Mouse (Mus musculus) neural tube, embryonic 13.5 days (tissue): ENCODE measurements at regions not wholly inside any gene's neighbourhood (a gene's known extent, or its start where the extent isn't known, plus 50 kb on each side); places are given as distances from the start of the nearest gene placed in this dataset.

Source experiments
- ATAC-seq: fragments of 200-750 bp; cut with Nextera tagmentation; 2 replicates; pipeline ENCODE4 v1.8.0; 2017; ENCODE audit warnings: low read depth, mild to moderate bottlenecking, moderate TSS enrichment, moderate library complexity
- H3K27ac ChIP-seq: fragments of 300-500 bp; sonication (generic); replicated peaks from 2 replicates; pipeline ENCODE4 v1.5.1; 2015; ENCODE audit warnings: moderate library complexity, mild to moderate bottlenecking, inconsistent platforms
- H3K27me3 ChIP-seq: fragments of 300-500 bp; sonication (generic); 2 replicates; pipeline ENCODE4 v1.6.1; 2015; ENCODE audit warnings: mild to moderate bottlenecking, inconsistent platforms
- H3K36me3 ChIP-seq: fragments of 300-500 bp; sonication (generic); 2 replicates; pipeline ENCODE4 v1.6.1; 2015; ENCODE audit warnings: mild to moderate bottlenecking, inconsistent platforms
- H3K4me1 ChIP-seq: fragments of 300-500 bp; sonication (generic); replicated peaks from 2 replicates; pipeline ENCODE4 v1.6.1; 2015; ENCODE audit warnings: inconsistent platforms
- H3K4me2 ChIP-seq: fragments of 300-500 bp; sonication (generic); 2 replicates; pipeline ENCODE4 v1.6.1; 2015; ENCODE audit warnings: inconsistent platforms, mild to moderate bottlenecking, moderate library complexity
- H3K4me3 ChIP-seq: fragments of 300-500 bp; sonication (generic); 2 replicates; pipeline ENCODE4 v1.5.1; 2015; ENCODE audit warnings: mild to moderate bottlenecking, inconsistent platforms
- H3K9ac ChIP-seq: fragments of 300-500 bp; sonication (generic); 2 replicates; pipeline ENCODE4 v1.6.1; 2015; ENCODE audit warnings: moderate library complexity, mild to moderate bottlenecking, inconsistent platforms
- H3K9me3 ChIP-seq: fragments of 300-500 bp; sonication (generic); 2 replicates; pipeline ENCODE4 v1.6.1; 2016; ENCODE audit warnings: inconsistent platforms
- WGBS: fragments of 180-500 bp; shearing (Covaris S2); methylation state at CpG from one replicate; pipeline ENCODE4 v1.1.7; 2015; 5-methylcytosine and 5-hydroxymethylcytosine counted together

- no peak for ATAC-seq
- no peaks in the 10 kb centered on the region for H3K27me3 ChIP-seq
These were observed 799.3 kb upstream of the 4930412O13Rik start for GRCm38 (mm10) chr2:9081746-9082145.

GRCm38 (mm10) chr2:9095317-9095716 lies 785.7 kb upstream of the 4930412O13Rik start:
- Histone ChIP-seq H3K4me1 (no peaks in the 10 kb centered on the region), H3K4me2 (no peak overlapping the region), H3K36me3 (no peaks in the 10 kb centered on the region), H3K9ac (no peak overlapping the region), H3K27me3 (no peaks in the 10 kb centered on the region), H3K9me3 (no peaks in the 10 kb centered on the region), H3K4me3 (no peak overlapping the region), H3K27ac (no peak overlapping the region)
- WGBS: 83% methylated on average over 4 of the region's 4 CpGs
- ATAC-seq: no peak

More at GRCm38 (mm10) chr2:9081746-9082145, 799.3 kb upstream of the 4930412O13Rik start:
- no peak overlapping the region for H3K4me2 ChIP-seq
- WGBS: 83% methylated on average over 1 of the region's 1 CpGs
- no peaks in the 10 kb centered on the region for H3K36me3 ChIP-seq
- no peak overlapping the region for H3K27ac ChIP-seq
- H3K9ac ChIP-seq: no peak overlapping the region
- H3K4me1 ChIP-seq: no peaks in the 10 kb centered on the region
- H3K9me3 ChIP-seq: no peaks in the 10 kb centered on the region
- no peak overlapping the region for H3K4me3 ChIP-seq

GRCm38 (mm10) chr2:9116697-9117096 lies 764.4 kb upstream of the 4930412O13Rik start:
- H3K27me3 ChIP-seq: no peaks in the 10 kb centered on the region
- H3K9ac ChIP-seq: no peak overlapping the region
- 82% methylated on average over 3 of the region's 3 CpGs for WGBS
- no peak overlapping the region for H3K27ac ChIP-seq
- H3K4me1 ChIP-seq: 0 out of 2 replicates have a peak, but pooled peaks cover 5% of the 10 kb centered on the region
- ATAC-seq: no peak
- no peak overlapping the region for H3K4me2 ChIP-seq
- no peaks in the 10 kb centered on the region for H3K9me3 ChIP-seq
- no peaks in the 10 kb centered on the region for H3K36me3 ChIP-seq
- H3K4me3 ChIP-seq: no peak overlapping the region

- 0 out of 2 replicates have a peak, but pooled peaks cover 5% of the 10 kb centered on the region for H3K4me1 ChIP-seq
- no peak overlapping the region for H3K27ac ChIP-seq
- no peaks in the 10 kb centered on the region for H3K27me3 ChIP-seq
- H3K4me3 ChIP-seq: no peak overlapping the region
- no peaks in the 10 kb centered on the region for H3K9me3 ChIP-seq
- 50% methylated on average over 5 of the region's 5 CpGs for WGBS
- H3K4me2 ChIP-seq: no peak overlapping the region
- H3K36me3 ChIP-seq: no peaks in the 10 kb centered on the region
- no peak overlapping the region for H3K9ac ChIP-seq
- ATAC-seq: peak; percentile 67; the same call in 1 of the 2 replicates
These were observed 763.5 kb upstream of the 4930412O13Rik start for GRCm38 (mm10) chr2:9117523-9117922.

GRCm38 (mm10) chr2:9136963-9137362 lies 744.1 kb upstream of the 4930412O13Rik start:
- Histone ChIP-seq H3K27me3 (no peaks in the 10 kb centered on the region), H3K9me3 (no peaks in the 10 kb centered on the region), H3K4me1 (no peaks in the 10 kb centered on the region), H3K4me3 (no peak overlapping the region), H3K9ac (no peak overlapping the region), H3K27ac (no peak overlapping the region), H3K36me3 (no peaks in the 10 kb centered on the region), H3K4me2 (no peak overlapping the region)
- WGBS: 50% methylated on average over 4 of the region's 4 CpGs
- no peak for ATAC-seq

GRCm38 (mm10) chr2:9141411-9141810 lies 739.6 kb upstream of the 4930412O13Rik start:
- Histone ChIP-seq H3K9ac (no peak overlapping the region), H3K9me3 (no peaks in the 10 kb centered on the region), H3K4me2 (no peak overlapping the region), H3K4me3 (no peak overlapping the region), H3K4me1 (no peaks in the 10 kb centered on the region), H3K27me3 (no peaks in the 10 kb centered on the region), H3K36me3 (no peaks in the 10 kb centered on the region), H3K27ac (no peak overlapping the region)
- no peak for ATAC-seq
- WGBS: 88% methylated on average over 1 of the region's 1 CpGs

- no peak for ATAC-seq
- no peaks in the 10 kb centered on the region for H3K36me3 ChIP-seq
- H3K4me2 ChIP-seq: no peak overlapping the region
- no peak overlapping the region for H3K27ac ChIP-seq
- H3K9ac ChIP-seq: no peak overlapping the region
- H3K4me3 ChIP-seq: no peak overlapping the region
- 90% methylated on average over 5 of the region's 5 CpGs for WGBS
- no peaks in the 10 kb centered on the region for H3K4me1 ChIP-seq
- no peaks in the 10 kb centered on the region for H3K9me3 ChIP-seq
- no peaks in the 10 kb centered on the region for H3K27me3 ChIP-seq
These were observed 725.4 kb upstream of the 4930412O13Rik start for GRCm38 (mm10) chr2:9155604-9156003.

GRCm38 (mm10) chr2:9160181-9160580 lies 720.9 kb upstream of the 4930412O13Rik start:
- H3K9me3 ChIP-seq: no peaks in the 10 kb centered on the region
- ATAC-seq: no peak
- no peaks in the 10 kb centered on the region for H3K4me1 ChIP-seq
- no peaks in the 10 kb centered on the region for H3K36me3 ChIP-seq
- H3K9ac ChIP-seq: no peak overlapping the region
- no peak overlapping the region for H3K4me3 ChIP-seq
- no peak overlapping the region for H3K27ac ChIP-seq
- H3K27me3 ChIP-seq: no peaks in the 10 kb centered on the region
- no peak overlapping the region for H3K4me2 ChIP-seq

- no peak overlapping the region for H3K9ac ChIP-seq
- no peaks in the 10 kb centered on the region for H3K9me3 ChIP-seq
- no peak overlapping the region for H3K4me2 ChIP-seq
- 90% methylated on average over 5 of the region's 5 CpGs for WGBS
- no peaks in the 10 kb centered on the region for H3K27me3 ChIP-seq
- H3K27ac ChIP-seq: no peak overlapping the region
- no peak for ATAC-seq
- no peaks in the 10 kb centered on the region for H3K36me3 ChIP-seq
- H3K4me3 ChIP-seq: no peak overlapping the region
- H3K4me1 ChIP-seq: no peaks in the 10 kb centered on the region
These were observed 717.1 kb upstream of the 4930412O13Rik start for GRCm38 (mm10) chr2:9163819-9164560.

- H3K9ac ChIP-seq: no peak overlapping the region
- H3K4me2 ChIP-seq: no peak overlapping the region
- no peak overlapping the region for H3K4me3 ChIP-seq
- 80% methylated on average over 5 of the region's 5 CpGs for WGBS
- no peaks in the 10 kb centered on the region for H3K36me3 ChIP-seq
- H3K27me3 ChIP-seq: no peaks in the 10 kb centered on the region
- no peak overlapping the region for H3K27ac ChIP-seq
- no peaks in the 10 kb centered on the region for H3K4me1 ChIP-seq
- no peak for ATAC-seq
- no peaks in the 10 kb centered on the region for H3K9me3 ChIP-seq
These were observed 698.9 kb upstream of the 4930412O13Rik start for GRCm38 (mm10) chr2:9182127-9182526.

- Histone ChIP-seq H3K4me3 (no peak overlapping the region), H3K27ac (no peak overlapping the region), H3K4me1 (no peaks in the 10 kb centered on the region), H3K36me3 (no peaks in the 10 kb centered on the region), H3K9ac (no peak overlapping the region), H3K4me2 (no peak overlapping the region), H3K9me3 (no peaks in the 10 kb centered on the region), H3K27me3 (no peaks in the 10 kb centered on the region)
- no peak for ATAC-seq
- 91% methylated on average over 4 of the region's 4 CpGs for WGBS
These were observed 696.8 kb upstream of the 4930412O13Rik start for GRCm38 (mm10) chr2:9184243-9184642.

- H3K36me3 ChIP-seq: no peaks in the 10 kb centered on the region
- H3K4me1 ChIP-seq: no peaks in the 10 kb centered on the region
- ATAC-seq: no peak
- H3K4me2 ChIP-seq: no peak overlapping the region
- no peak overlapping the region for H3K9ac ChIP-seq
- no peaks in the 10 kb centered on the region for H3K9me3 ChIP-seq
- H3K27ac ChIP-seq: no peak overlapping the region
- H3K4me3 ChIP-seq: no peak overlapping the region
- H3K27me3 ChIP-seq: no peaks in the 10 kb centered on the region
- WGBS: 75% methylated on average over 2 of the region's 2 CpGs
These were observed 695.1 kb upstream of the 4930412O13Rik start for GRCm38 (mm10) chr2:9185780-9186483.
